Mouse (Mus musculus): ENCODE results near the gene BC037034. TPM values are rescaled to one million over a fixed set of nuclear protein-coding genes. Genes with fewer than 3 reads are reported as not detected.

Gene BC037034
- polyA plus RNA-seq, 1 experiment from 2014 or later: 9.3 TPM

GRCm38 (mm10) chr5:138241511-138241910, 22.3 kb downstream of the BC037034 start:
- no peaks in the 10 kb centered on the region for H3K36me3 ChIP-seq (ENCODE audit: control insufficient read depth, insufficient read depth, low read length)
- no peak for DNase-seq (ENCODE audit: low spot score)
- no peaks in the 10 kb centered on the region for H3K4me1 ChIP-seq (replicated peaks; ENCODE audit: control insufficient read depth, insufficient read depth, low read length)
- no peak for ATAC-seq (replicated peaks; ENCODE audit: low FRiP score)
- 52% methylated on average over 2 of the region's 2 CpGs for WGBS
- no peak overlapping the region for H3K4me2 ChIP-seq (ENCODE audit: low read depth, low read length, severe bottlenecking)
- H3K27ac ChIP-seq (ENCODE audit: low read depth, low read length): no peak overlapping the region
- H3K9ac ChIP-seq (ENCODE audit: low read length): no peak overlapping the region
- no peaks in the 10 kb centered on the region for H3K9me3 ChIP-seq (ENCODE audit: control insufficient read depth, low read length)
- H3K27me3 ChIP-seq (ENCODE audit: control insufficient read depth, insufficient read depth, low read length): no peaks in the 10 kb centered on the region
- no peak overlapping the region for H3K4me3 ChIP-seq (ENCODE audit: low read depth, low read length)

DNA sequence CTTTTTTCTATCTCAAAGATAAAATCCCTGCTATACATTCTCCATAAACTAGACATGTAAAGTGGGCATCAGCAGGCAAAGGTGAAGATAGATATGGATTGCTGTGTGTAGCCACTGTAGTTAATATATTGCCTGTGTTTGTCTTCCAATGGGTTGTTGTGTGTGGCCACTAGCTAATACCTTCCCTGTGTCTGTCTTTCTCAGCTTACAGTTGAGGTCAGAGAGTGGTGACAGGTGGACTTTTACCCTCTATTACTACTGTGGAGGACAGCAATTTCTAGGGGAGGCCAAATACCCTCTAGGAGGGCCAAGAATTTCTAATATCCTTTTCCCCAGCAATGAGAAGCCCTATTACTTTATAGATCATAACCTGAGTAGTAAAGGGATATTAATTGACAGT, 29.6 kb downstream of the BC037034 start:
- H3K27ac ChIP-seq (ENCODE audit: low read depth, low read length): no peak overlapping the region
- no peaks in the 10 kb centered on the region for H3K4me1 ChIP-seq (replicated peaks; ENCODE audit: control insufficient read depth, insufficient read depth, low read length)
- no peaks in the 10 kb centered on the region for H3K36me3 ChIP-seq (ENCODE audit: control insufficient read depth, insufficient read depth, low read length)
- no peak for DNase-seq (ENCODE audit: low spot score)
- H3K27me3 ChIP-seq (ENCODE audit: control insufficient read depth, insufficient read depth, low read length): no peaks in the 10 kb centered on the region
- no peak overlapping the region for H3K4me3 ChIP-seq (ENCODE audit: low read depth, low read length)
- no peak overlapping the region for H3K4me2 ChIP-seq (ENCODE audit: low read depth, low read length, severe bottlenecking)
- no peaks in the 10 kb centered on the region for H3K9me3 ChIP-seq (ENCODE audit: control insufficient read depth, low read length)
- H3K9ac ChIP-seq (ENCODE audit: low read length): no peak overlapping the region
- no peak for ATAC-seq (replicated peaks; ENCODE audit: low FRiP score)

- Histone ChIP-seq H3K36me3 (ENCODE audit: control insufficient read depth, insufficient read depth, low read length) (no peaks in the 10 kb centered on the region), H3K4me3 (ENCODE audit: low read depth, low read length) (no peak overlapping the region), H3K27me3 (ENCODE audit: control insufficient read depth, insufficient read depth, low read length) (no peaks in the 10 kb centered on the region), H3K9ac (ENCODE audit: low read length) (no peak overlapping the region), H3K27ac (ENCODE audit: low read depth, low read length) (no peak overlapping the region), H3K9me3 (ENCODE audit: control insufficient read depth, low read length) (no peaks in the 10 kb centered on the region), H3K4me2 (ENCODE audit: low read depth, low read length, severe bottlenecking) (no peak overlapping the region), H3K4me1 (replicated peaks; ENCODE audit: control insufficient read depth, insufficient read depth, low read length) (no peaks in the 10 kb centered on the region)
- DNase-seq (ENCODE audit: low spot score) (no peak), ATAC-seq (replicated peaks; ENCODE audit: low FRiP score) (no peak)
- 89% methylated on average over 2 of the region's 2 CpGs for WGBS
These were observed 30.1 kb downstream of the BC037034 start for GRCm38 (mm10) chr5:138233778-138234177.

DNA sequence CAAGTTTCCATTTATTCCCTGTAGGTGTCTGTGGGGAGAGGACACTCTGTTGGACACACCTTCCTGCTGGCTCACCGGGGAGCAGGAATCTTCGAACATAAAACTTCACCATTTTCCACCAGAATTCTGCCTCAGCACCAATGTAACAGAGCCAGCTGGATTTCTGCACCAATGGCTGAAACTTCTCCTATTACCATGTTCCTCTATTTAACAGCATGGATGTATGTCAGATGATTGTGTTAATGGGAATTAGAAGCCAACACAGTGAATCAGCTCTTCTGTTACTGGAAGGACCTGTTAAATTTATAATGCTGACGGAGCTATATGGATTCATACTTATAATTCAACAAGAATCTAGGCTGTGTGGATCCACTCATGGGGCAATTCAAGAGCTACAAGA, 34.3 kb downstream of the BC037034 start:
- Histone ChIP-seq H3K4me3 (ENCODE audit: low read depth, low read length) (no peak overlapping the region), H3K4me2 (ENCODE audit: low read depth, low read length, severe bottlenecking) (no peak overlapping the region), H3K27ac (ENCODE audit: low read depth, low read length) (no peak overlapping the region), H3K27me3 (ENCODE audit: control insufficient read depth, insufficient read depth, low read length) (no peaks in the 10 kb centered on the region), H3K9ac (ENCODE audit: low read length) (no peak overlapping the region), H3K9me3 (ENCODE audit: control insufficient read depth, low read length) (no peaks in the 10 kb centered on the region), H3K36me3 (ENCODE audit: control insufficient read depth, insufficient read depth, low read length) (no peaks in the 10 kb centered on the region), H3K4me1 (replicated peaks; ENCODE audit: control insufficient read depth, insufficient read depth, low read length) (no peaks in the 10 kb centered on the region)
- ATAC-seq (replicated peaks; ENCODE audit: low FRiP score) (no peak), DNase-seq (ENCODE audit: low spot score) (no peak)
- WGBS: 88% methylated on average over 3 of the region's 3 CpGs

DNA sequence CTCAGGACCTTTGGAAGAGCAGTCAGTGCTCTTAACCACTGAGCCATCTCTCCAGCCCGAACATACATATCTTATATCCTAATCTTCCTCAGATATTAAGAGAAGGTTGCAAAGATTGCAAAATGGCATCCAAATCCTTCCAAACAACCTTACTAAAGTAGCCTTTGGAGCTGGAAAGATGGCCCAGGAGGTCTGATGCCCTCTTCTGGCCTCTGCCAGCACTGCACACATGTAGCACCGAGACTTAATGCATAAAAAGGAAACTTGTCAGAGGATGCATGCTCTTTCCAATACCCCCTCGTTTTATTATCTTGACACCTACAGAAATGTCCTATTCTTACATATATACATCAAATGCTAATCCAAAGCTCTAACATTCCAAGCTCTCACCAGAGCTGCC, 35.8 kb downstream of the BC037034 start:
- ATAC-seq (replicated peaks; ENCODE audit: low FRiP score) (no peak), DNase-seq (ENCODE audit: low spot score) (no peak)
- 54% methylated on average over 3 of the region's 3 CpGs for WGBS
- Histone ChIP-seq H3K27ac (ENCODE audit: low read depth, low read length) (no peak overlapping the region), H3K9me3 (ENCODE audit: control insufficient read depth, low read length) (no peaks in the 10 kb centered on the region), H3K4me3 (ENCODE audit: low read depth, low read length) (no peak overlapping the region), H3K9ac (ENCODE audit: low read length) (no peak overlapping the region), H3K4me1 (replicated peaks; ENCODE audit: control insufficient read depth, insufficient read depth, low read length) (no peaks in the 10 kb centered on the region), H3K27me3 (ENCODE audit: control insufficient read depth, insufficient read depth, low read length) (no peaks in the 10 kb centered on the region), H3K36me3 (ENCODE audit: control insufficient read depth, insufficient read depth, low read length) (no peaks in the 10 kb centered on the region), H3K4me2 (ENCODE audit: low read depth, low read length, severe bottlenecking) (no peak overlapping the region)

DNA sequence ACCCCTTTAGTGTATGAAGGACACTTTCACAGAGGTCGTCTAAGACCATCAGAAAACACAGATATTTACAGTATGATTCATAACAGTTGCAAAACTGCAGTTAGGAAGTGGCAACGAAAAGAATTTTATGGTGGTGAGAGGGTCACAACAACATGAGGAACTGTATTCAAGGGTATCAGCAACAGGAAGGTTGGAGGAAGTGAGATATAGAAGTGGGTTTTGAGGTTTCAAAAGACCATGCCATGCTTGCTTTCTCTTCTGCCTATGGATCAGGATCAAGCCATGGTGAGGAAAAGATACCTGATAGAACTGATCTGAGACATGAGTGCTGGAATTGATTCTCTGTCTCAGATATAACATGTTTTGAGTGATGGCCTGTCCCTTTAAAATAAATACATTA, 36.5 kb downstream of the BC037034 start:
- Histone ChIP-seq H3K4me1 (replicated peaks; ENCODE audit: control insufficient read depth, insufficient read depth, low read length) (no peaks in the 10 kb centered on the region), H3K4me3 (ENCODE audit: low read depth, low read length) (no peak overlapping the region), H3K27me3 (ENCODE audit: control insufficient read depth, insufficient read depth, low read length) (no peaks in the 10 kb centered on the region), H3K9me3 (ENCODE audit: control insufficient read depth, low read length) (no peaks in the 10 kb centered on the region), H3K9ac (ENCODE audit: low read length) (no peak overlapping the region), H3K36me3 (ENCODE audit: control insufficient read depth, insufficient read depth, low read length) (no peaks in the 10 kb centered on the region), H3K4me2 (ENCODE audit: low read depth, low read length, severe bottlenecking) (no peak overlapping the region), H3K27ac (ENCODE audit: low read depth, low read length) (no peak overlapping the region)
- ATAC-seq (replicated peaks; ENCODE audit: low FRiP score) (no peak), DNase-seq (ENCODE audit: low spot score) (no peak)
- WGBS: 79% methylated on average over 2 of the region's 2 CpGs

DNA sequence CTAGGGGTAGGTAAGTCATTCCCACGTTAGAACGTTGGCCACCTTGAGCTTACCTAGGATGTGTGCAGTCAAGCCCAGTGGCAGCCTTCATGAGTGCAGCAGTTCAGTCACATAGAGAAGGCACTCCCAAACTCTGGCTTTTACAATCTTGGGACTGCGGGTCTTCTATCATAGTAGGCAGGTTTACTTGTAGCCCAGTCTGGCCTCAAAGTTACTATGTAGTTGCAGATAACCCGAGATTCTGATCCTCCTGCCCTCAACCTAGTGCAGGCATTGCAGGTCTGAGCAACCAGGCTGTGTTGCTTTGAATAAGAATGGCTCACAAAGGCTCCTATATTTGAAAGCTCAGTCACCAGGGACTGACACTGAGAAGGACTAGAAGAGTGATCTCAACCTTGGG, 37.3 kb downstream of the BC037034 start:
- ATAC-seq (replicated peaks; ENCODE audit: low FRiP score): no peak
- Histone ChIP-seq H3K9me3 (ENCODE audit: control insufficient read depth, low read length) (no peaks in the 10 kb centered on the region), H3K4me1 (replicated peaks; ENCODE audit: control insufficient read depth, insufficient read depth, low read length) (no peaks in the 10 kb centered on the region)

GRCm38 (mm10) chr5:138225700-138226099, 38.1 kb downstream of the BC037034 start, which contains the start of gene Nxpe5:
Gene Nxpe5 (plus strand): TSS chr5:138225898.
- H3K4me2 ChIP-seq (ENCODE audit: low read depth, low read length, severe bottlenecking): no peak within 1 kb of the TSS
- WGBS: 49% methylated on average over 2 of the region's 2 CpGs
- DNase-seq (ENCODE audit: low spot score): no peak
- no peaks in the 10 kb centered on the region for H3K27me3 ChIP-seq (ENCODE audit: control insufficient read depth, insufficient read depth, low read length)
- H3K9me3 ChIP-seq (ENCODE audit: control insufficient read depth, low read length): no peaks in the 10 kb centered on the region
- H3K9ac ChIP-seq (ENCODE audit: low read length): no peak within 1 kb of the TSS
- no peak within 1 kb of the TSS for H3K4me3 ChIP-seq (ENCODE audit: low read depth, low read length)
- no peak for ATAC-seq (replicated peaks; ENCODE audit: low FRiP score)
- no peaks in the 10 kb centered on the region for H3K4me1 ChIP-seq (replicated peaks; ENCODE audit: control insufficient read depth, insufficient read depth, low read length)
- H3K36me3 ChIP-seq (ENCODE audit: control insufficient read depth, insufficient read depth, low read length): no peaks in the 10 kb centered on the region
- H3K27ac ChIP-seq (ENCODE audit: low read depth, low read length): no peak within 1 kb of the TSS

More for the DNA sequence above, 37.3 kb downstream of the BC037034 start:
- Histone ChIP-seq H3K9ac (ENCODE audit: low read length) (no peak overlapping the region), H3K36me3 (ENCODE audit: control insufficient read depth, insufficient read depth, low read length) (no peaks in the 10 kb centered on the region), H3K4me2 (ENCODE audit: low read depth, low read length, severe bottlenecking) (no peak overlapping the region), H3K27me3 (ENCODE audit: control insufficient read depth, insufficient read depth, low read length) (no peaks in the 10 kb centered on the region), H3K27ac (ENCODE audit: low read depth, low read length) (no peak overlapping the region), H3K4me3 (ENCODE audit: low read depth, low read length) (no peak overlapping the region)
- no peak for DNase-seq (ENCODE audit: low spot score)
- WGBS: 78% methylated on average over 4 of the region's 4 CpGs

DNA sequence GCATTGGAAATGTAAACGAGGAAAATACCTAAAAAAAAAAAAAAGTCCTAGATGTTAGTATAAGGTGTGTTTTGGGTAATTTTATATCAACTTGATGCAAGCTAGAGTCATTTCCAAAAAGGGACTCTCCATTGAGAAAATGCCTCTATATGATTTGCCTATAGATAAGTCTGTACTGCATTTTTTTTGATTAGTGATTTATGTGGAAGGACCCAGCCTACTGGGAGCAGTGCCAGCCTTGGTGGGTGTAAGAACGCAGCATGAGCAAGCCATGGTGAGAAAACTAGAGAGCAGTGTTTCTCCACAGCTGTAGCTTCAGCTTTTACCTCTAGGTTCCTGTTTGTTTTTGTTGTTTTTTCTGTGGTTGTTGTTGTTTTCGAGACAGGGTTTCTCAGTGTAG, 40.5 kb downstream of the BC037034 start:
- no peaks in the 10 kb centered on the region for H3K36me3 ChIP-seq (ENCODE audit: control insufficient read depth, insufficient read depth, low read length)
- ATAC-seq (replicated peaks; ENCODE audit: low FRiP score): no peak
- no peak overlapping the region for H3K9ac ChIP-seq (ENCODE audit: low read length)

More for the DNA sequence above, 40.5 kb downstream of the BC037034 start:
- Histone ChIP-seq H3K27me3 (ENCODE audit: control insufficient read depth, insufficient read depth, low read length) (no peaks in the 10 kb centered on the region), H3K4me3 (ENCODE audit: low read depth, low read length) (no peak overlapping the region), H3K4me2 (ENCODE audit: low read depth, low read length, severe bottlenecking) (no peak overlapping the region), H3K4me1 (replicated peaks; ENCODE audit: control insufficient read depth, insufficient read depth, low read length) (no peaks in the 10 kb centered on the region), H3K9me3 (ENCODE audit: control insufficient read depth, low read length) (no peaks in the 10 kb centered on the region), H3K27ac (ENCODE audit: low read depth, low read length) (no peak overlapping the region)
- 59% methylated on average over 3 of the region's 3 CpGs for WGBS
- no peak for DNase-seq (ENCODE audit: low spot score)
